Mouse (Mus musculus) heart, embryonic 10.5 days (tissue): ENCODE data around the gene Slc12a7. TPM values are rescaled to one million over a fixed set of nuclear protein-coding genes. Genes with fewer than 3 reads are reported as not detected.

Experiments
- DNase-seq: peaks from one replicate; pipeline ENCODE4 v3.0.0-alpha.2; 2017; ENCODE audit warnings: low spot score
- H3K27ac ChIP-seq: fragments of 300-500 bp; sonication (generic); 2 replicates; pipeline ENCODE4 v1.5.1; 2016; ENCODE audit warnings: mild to moderate bottlenecking
- H3K27me3 ChIP-seq: fragments of 300-500 bp; sonication (generic); 2 replicates; pipeline ENCODE4 v1.6.1; 2016; ENCODE audit warnings: mild to moderate bottlenecking; ENCODE audit not compliant: poor library complexity, insufficient read depth, severe bottlenecking
- H3K36me3 ChIP-seq: fragments of 300-500 bp; sonication (generic); 2 replicates; pipeline ENCODE4 v1.6.1; 2016; ENCODE audit warnings: mild to moderate bottlenecking, moderate library complexity
- H3K4me1 ChIP-seq: fragments of 300-500 bp; sonication (generic); 2 replicates; pipeline ENCODE4 v1.6.1; 2016; ENCODE audit warnings: mild to moderate bottlenecking
- H3K4me3 ChIP-seq: fragments of 300-500 bp; sonication (generic); 2 replicates; pipeline ENCODE4 v1.5.1; 2016; ENCODE audit warnings: mild to moderate bottlenecking, moderate library complexity
- H3K9me3 ChIP-seq: fragments of 300-500 bp; sonication (generic); 2 replicates; pipeline ENCODE4 v1.6.1; 2016; ENCODE audit warnings: mild to moderate bottlenecking, moderate library complexity
- WGBS: fragments of 180-500 bp; shearing (Covaris S2); methylation state at CpG from one replicate; pipeline ENCODE4 v1.1.7; 2016; 5-methylcytosine and 5-hydroxymethylcytosine counted together
- polyA plus RNA-seq: library from polyadenylated mRNA; unstranded; fragments of >200 nt; fragmentation: Nextera tagmentation; extraction: Ambion mirVana; gene quantifications from 2 replicates; pipeline ENCODE4 v1.2.1, GENCODE M21; 2016

Gene Slc12a7
- polyA plus RNA-seq, 1 experiment from 2014 or later, result 36.3 TPM

- H3K4me3 ChIP-seq, result no peak overlapping the region
- H3K36me3 ChIP-seq, result no peaks in the 10 kb centered on the region
- peaks cover 31% of the 10 kb centered on the region for H3K4me1 ChIP-seq
- 0 out of 2 replicates have a peak, but pooled peaks cover 4% of the 10 kb centered on the region for H3K27me3 ChIP-seq
- DNase-seq, result no peak
- H3K9me3 ChIP-seq, result no peaks in the 10 kb centered on the region
- 79% methylated on average over 8 of the region's 8 CpGs for WGBS
- H3K27ac ChIP-seq, result no peak overlapping the region
Observed at GRCm38 (mm10) chr13:73837708-73838107, 104.8 kb downstream of the Slc12a7 start.

- Histone ChIP-seq H3K27ac (no peak overlapping the region), H3K9me3 (no peaks in the 10 kb centered on the region), H3K4me1 (peaks cover 27% of the 10 kb centered on the region), H3K27me3 (0 out of 2 replicates have a peak, but pooled peaks cover 7% of the 10 kb centered on the region), H3K36me3 (no peaks in the 10 kb centered on the region), H3K4me3 (no peak overlapping the region)
- DNase-seq, result no peak
- 68% methylated on average over 11 of the region's 11 CpGs for WGBS
Observed at GRCm38 (mm10) chr13:73839137-73839548, 106.2 kb downstream of the Slc12a7 start.

- Histone ChIP-seq H3K27me3 (peaks cover 12% of the 10 kb centered on the region), H3K36me3 (no peaks in the 10 kb centered on the region), H3K4me3 (no peak overlapping the region), H3K27ac (no peak overlapping the region), H3K9me3 (no peaks in the 10 kb centered on the region), H3K4me1 (peaks cover 27% of the 10 kb centered on the region)
- 79% methylated on average over 4 of the region's 4 CpGs for WGBS
- DNase-seq, result no peak
Observed at GRCm38 (mm10) chr13:73839740-73840139, 106.8 kb downstream of the Slc12a7 start.

- Histone ChIP-seq H3K36me3 (no peaks in the 10 kb centered on the region), H3K4me3 (no peak overlapping the region), H3K27ac (peak overlapping the region; percentile 53; the same call in 1 of the 2 replicates), H3K4me1 (peaks cover 21% of the 10 kb centered on the region), H3K9me3 (no peaks in the 10 kb centered on the region), H3K27me3 (peaks cover 40% of the 10 kb centered on the region)
- peak; percentile 87 for DNase-seq
Observed at GRCm38 (mm10) chr13:73842696-73843095, 109.8 kb downstream of the Slc12a7 start.

GRCm38 (mm10) chr13:73846589-73847464 is 113.9 kb downstream of the Slc12a7 start:
- H3K27ac ChIP-seq, result peak overlapping the region; percentile 81
- H3K4me1 ChIP-seq, result peaks cover 21% of the 10 kb centered on the region
- 1% methylated on average over 65 of the region's 65 CpGs for WGBS
- DNase-seq, result no peak
- H3K4me3 ChIP-seq, result peak overlapping the region; percentile 78
- H3K9me3 ChIP-seq, result no peaks in the 10 kb centered on the region
- H3K36me3 ChIP-seq, result no peaks in the 10 kb centered on the region
- H3K27me3 ChIP-seq, result peaks cover 50% of the 10 kb centered on the region

GRCm38 (mm10) chr13:73847465-73847836 is 114.6 kb downstream of the Slc12a7 start, which contains the start of gene Nkd2:
Nkd2 (minus strand) TSS chr13:73847631.
- 1% methylated on average over 38 of the region's 38 CpGs for WGBS
- Histone ChIP-seq H3K36me3 (no peaks in the 10 kb centered on the region), H3K4me1 (peaks cover 15% of the 10 kb centered on the region), H3K4me3 (peak within 1 kb of the TSS; percentile 78), H3K27ac (peak within 1 kb of the TSS; percentile 81), H3K9me3 (no peaks in the 10 kb centered on the region), H3K27me3 (peaks cover 50% of the 10 kb centered on the region)
- peak; percentile 80 for DNase-seq

Other genes starting within 250 kb of the Slc12a7 start
- 0.07 and 0.11 TPM in 2 replicates for gene Slc6a3, start 196.3 kb upstream of the Slc12a7 start, polyA plus RNA-seq
- 117 and 129 TPM in 2 replicates for gene Clptm1l, start 129.1 kb upstream of the Slc12a7 start, polyA plus RNA-seq
- gene Tert, start 106.2 kb upstream of the Slc12a7 start, polyA plus RNA-seq, result 4.1 and 5.2 TPM in 2 replicates
- not detected in 2 replicates for gene Slc6a18, start 55.1 kb upstream of the Slc12a7 start, polyA plus RNA-seq
- 0.06 TPM in 1 of 2 replicates, not detected in the other for gene Slc6a19, start 28.2 kb upstream of the Slc12a7 start, polyA plus RNA-seq
- gene Nkd2, start 114.5 kb downstream of the Slc12a7 start, polyA plus RNA-seq, result 4.8 and 6.4 TPM in 2 replicates
- 52.7 and 62.5 TPM in 2 replicates for gene Trip13, start 204.7 kb downstream of the Slc12a7 start, polyA plus RNA-seq
- gene Brd9, start 204.7 kb downstream of the Slc12a7 start, polyA plus RNA-seq, result 38.4 and 43.5 TPM in 2 replicates
- not detected in 2 replicates for gene Zdhhc11, start 230.8 kb downstream of the Slc12a7 start, polyA plus RNA-seq